Mouse (Mus musculus) intestine, embryonic 16.5 days (tissue): Measurements from ENCODE around the gene S100a5. TPM values are rescaled to one million over a fixed set of nuclear protein-coding genes. Genes with fewer than 3 reads are reported as not detected.

Experiments used
- ATAC-seq: fragments of 200-750 bp; cut with Nextera tagmentation; 2 replicates; pipeline ENCODE4 v1.8.0; 2017; ENCODE audit warnings: moderate TSS enrichment, moderate library complexity
- H3K27ac ChIP-seq: fragments of 300-500 bp; sonication (generic); 2 replicates; pipeline ENCODE4 v1.5.1; 2014; ENCODE audit warnings: mild to moderate bottlenecking, low read length
- H3K27me3 ChIP-seq: fragments of 300-500 bp; sonication (generic); replicated peaks from 2 replicates; pipeline ENCODE4 v1.6.1; 2014; ENCODE audit warnings: low read length, control low read depth, mixed read lengths; ENCODE audit not compliant: control insufficient read depth, insufficient read depth
- H3K36me3 ChIP-seq: fragments of 300-500 bp; sonication (generic); 2 replicates; pipeline ENCODE4 v1.6.1; 2014; ENCODE audit warnings: low read length, control low read depth; ENCODE audit not compliant: control insufficient read depth, insufficient read depth
- H3K4me1 ChIP-seq: fragments of 300-500 bp; sonication (generic); 2 replicates; pipeline ENCODE4 v1.6.1; 2014; ENCODE audit warnings: low read length, control low read depth, mixed read lengths; ENCODE audit not compliant: control insufficient read depth, insufficient read depth
- H3K4me2 ChIP-seq: fragments of 300-500 bp; sonication (generic); 2 replicates; pipeline ENCODE4 v1.6.1; 2014; ENCODE audit warnings: low read depth, low read length, control low read depth
- H3K4me3 ChIP-seq: fragments of 300-500 bp; sonication (generic); 2 replicates; pipeline ENCODE4 v1.5.1; 2014; ENCODE audit warnings: mild to moderate bottlenecking, low read length
- H3K9ac ChIP-seq: fragments of 300-500 bp; sonication (generic); 2 replicates; pipeline ENCODE4 v1.6.1; 2014; ENCODE audit warnings: low read depth, low read length
- H3K9me3 ChIP-seq: fragments of 300-500 bp; sonication (generic); 2 replicates; pipeline ENCODE4 v1.6.1; 2016; ENCODE audit warnings: low read length, control low read depth; ENCODE audit not compliant: control insufficient read depth
- WGBS: fragments of 180-500 bp; shearing (Covaris S2); extraction: QIAGEN DNeasy Blood & Tissue Kit; methylation state at CpG from one replicate; pipeline ENCODE4 v1.1.7; 2014; 5-methylcytosine and 5-hydroxymethylcytosine counted together
- polyA plus RNA-seq: library from polyadenylated mRNA; unstranded; fragments of >200 nt; fragmentation: Nextera tagmentation; extraction: Ambion mirVana; gene quantifications from 2 replicates; pipeline ENCODE4 v1.2.1, GENCODE M21; 2015

The S100a5 gene
- polyA plus RNA-seq, 1 experiment from 2014 or later = 16.0 TPM

DNA sequence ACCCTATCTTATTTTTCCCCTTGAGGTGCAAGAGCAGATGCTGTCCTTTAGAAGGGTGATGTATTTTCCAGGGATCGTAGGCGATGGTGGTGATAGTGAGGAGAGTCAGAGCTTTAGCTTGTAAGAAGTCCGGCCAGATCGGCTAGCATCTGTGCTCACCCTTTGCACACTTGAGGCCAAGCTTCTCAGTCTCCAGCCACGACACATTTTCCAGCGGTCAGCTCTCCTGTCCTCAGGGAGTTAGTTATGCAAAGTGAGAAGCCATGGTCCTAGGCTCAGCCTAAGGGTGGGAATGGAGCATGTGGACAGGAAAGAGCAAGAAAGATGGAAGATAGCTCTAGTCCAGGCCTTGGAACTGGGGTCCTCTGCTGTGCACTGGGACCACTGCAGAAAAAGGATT, 11.5 kb upstream of the S100a5 start:
- H3K9ac ChIP-seq = no peak overlapping the region
- no peaks in the 10 kb centered on the region for H3K27me3 ChIP-seq
- H3K27ac ChIP-seq = no peak overlapping the region
- no peaks in the 10 kb centered on the region for H3K36me3 ChIP-seq
- H3K4me2 ChIP-seq = no peak overlapping the region
- ATAC-seq = no peak
- H3K4me3 ChIP-seq = no peak overlapping the region
- H3K9me3 ChIP-seq = no peaks in the 10 kb centered on the region
- no peaks in the 10 kb centered on the region for H3K4me1 ChIP-seq
- 90% methylated on average over 6 of the region's 6 CpGs for WGBS

DNA sequence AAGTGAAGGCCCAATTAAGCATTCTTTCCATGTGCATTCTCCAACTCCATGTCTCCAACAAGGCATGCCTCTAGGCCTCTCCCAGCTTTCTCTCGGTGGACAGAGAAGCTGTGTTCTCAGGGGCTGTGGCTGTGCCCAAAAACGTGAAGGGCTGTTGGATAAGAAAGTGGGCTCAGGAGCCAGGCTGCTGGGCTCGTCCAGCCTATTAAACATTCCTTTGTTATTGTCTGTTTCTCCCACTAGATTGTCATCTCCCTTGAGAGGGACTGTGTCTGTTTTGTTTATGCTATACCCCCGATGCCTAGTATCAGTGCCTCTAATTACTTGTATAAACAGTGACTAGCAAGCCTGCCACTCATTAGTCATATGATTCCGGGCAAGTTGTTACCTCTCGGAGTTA, 10.6 kb upstream of the S100a5 start:
- Histone ChIP-seq H3K4me1 (no peaks in the 10 kb centered on the region), H3K27me3 (no peaks in the 10 kb centered on the region), H3K27ac (no peak overlapping the region), H3K9ac (no peak overlapping the region), H3K4me2 (no peak overlapping the region), H3K9me3 (no peaks in the 10 kb centered on the region), H3K4me3 (no peak overlapping the region), H3K36me3 (no peaks in the 10 kb centered on the region)
- WGBS = 35% methylated on average over 6 of the region's 6 CpGs
- no peak for ATAC-seq

DNA sequence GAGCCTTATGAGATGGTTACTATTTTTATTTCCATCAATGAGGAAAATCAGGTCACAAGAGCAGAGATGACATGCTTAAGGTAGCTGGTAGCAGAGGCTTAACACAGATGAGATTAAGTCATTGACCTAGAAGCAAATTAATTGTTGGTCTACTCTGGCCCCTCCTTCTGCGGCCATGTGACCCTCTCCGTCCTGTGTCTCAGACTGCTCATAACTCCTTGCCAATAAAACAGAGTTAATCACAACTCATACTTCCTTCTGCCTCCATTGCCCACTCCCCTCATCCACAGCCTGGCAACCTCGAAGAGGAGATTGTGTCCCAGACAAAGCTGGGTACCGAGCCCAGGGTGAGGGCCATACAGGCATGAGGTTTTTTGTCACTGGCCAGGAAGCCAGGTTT, 10.1 kb upstream of the S100a5 start:
- WGBS = 73% methylated on average over 4 of the region's 4 CpGs
- no peak for ATAC-seq
- Histone ChIP-seq H3K27me3 (no peaks in the 10 kb centered on the region), H3K4me1 (no peaks in the 10 kb centered on the region), H3K4me2 (no peak overlapping the region), H3K4me3 (no peak overlapping the region), H3K27ac (no peak overlapping the region), H3K36me3 (no peaks in the 10 kb centered on the region), H3K9me3 (no peaks in the 10 kb centered on the region), H3K9ac (no peak overlapping the region)

DNA sequence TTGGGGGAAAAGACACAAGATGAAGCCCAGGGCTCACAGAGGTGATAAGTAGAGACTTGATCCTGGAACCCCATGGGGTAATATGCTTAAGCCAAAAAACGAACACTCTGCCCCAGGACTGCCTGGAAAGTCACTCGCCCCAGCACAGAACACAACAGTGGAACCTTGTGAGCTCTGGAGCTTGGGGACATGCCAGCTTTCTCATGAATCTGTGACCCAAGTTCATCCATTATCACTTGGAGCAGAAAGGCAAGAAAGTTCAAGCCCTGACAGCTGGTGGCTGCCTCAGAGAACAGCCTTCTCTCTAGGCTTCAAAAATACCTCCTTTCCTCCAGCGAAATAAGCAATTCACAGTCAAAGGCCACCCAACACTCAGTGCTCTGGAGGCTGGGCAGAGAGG, 8.9 kb upstream of the S100a5 start:
- Histone ChIP-seq H3K9me3 (no peaks in the 10 kb centered on the region), H3K9ac (no peak overlapping the region), H3K4me3 (no peak overlapping the region), H3K27me3 (no peaks in the 10 kb centered on the region), H3K27ac (no peak overlapping the region), H3K36me3 (no peaks in the 10 kb centered on the region), H3K4me2 (no peak overlapping the region), H3K4me1 (peaks cover 5% of the 10 kb centered on the region)
- 71% methylated on average over 3 of the region's 3 CpGs for WGBS
- no peak for ATAC-seq

DNA sequence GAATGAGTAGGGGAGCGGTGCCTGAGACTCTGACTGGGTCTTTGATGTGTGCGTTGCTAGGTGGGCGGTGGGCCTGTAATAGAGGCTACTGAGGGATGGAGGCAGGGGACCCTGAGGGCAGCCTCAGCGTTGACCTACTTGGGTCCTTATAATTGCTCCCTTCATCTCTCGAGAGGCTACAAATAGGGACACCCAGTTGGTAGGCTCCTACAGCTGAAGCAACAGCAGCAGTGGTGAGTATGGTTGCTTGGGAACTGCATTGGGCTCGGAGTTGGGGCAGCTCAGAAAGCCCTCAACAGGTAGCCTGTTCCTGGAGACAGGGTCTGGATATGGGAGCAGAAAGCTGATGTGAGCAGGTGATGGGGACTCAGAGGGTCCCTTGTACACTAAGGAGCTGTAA, 8.3 kb upstream of the S100a5 start:
- peaks cover 12% of the 10 kb centered on the region for H3K4me1 ChIP-seq
- H3K9me3 ChIP-seq = no peaks in the 10 kb centered on the region
- H3K9ac ChIP-seq = no peak overlapping the region
- no peak for ATAC-seq
- no peaks in the 10 kb centered on the region for H3K36me3 ChIP-seq
- H3K4me2 ChIP-seq = no peak overlapping the region
- H3K4me3 ChIP-seq = no peak overlapping the region
- H3K27ac ChIP-seq = no peak overlapping the region
- 89% methylated on average over 6 of the region's 6 CpGs for WGBS
- no peaks in the 10 kb centered on the region for H3K27me3 ChIP-seq

DNA sequence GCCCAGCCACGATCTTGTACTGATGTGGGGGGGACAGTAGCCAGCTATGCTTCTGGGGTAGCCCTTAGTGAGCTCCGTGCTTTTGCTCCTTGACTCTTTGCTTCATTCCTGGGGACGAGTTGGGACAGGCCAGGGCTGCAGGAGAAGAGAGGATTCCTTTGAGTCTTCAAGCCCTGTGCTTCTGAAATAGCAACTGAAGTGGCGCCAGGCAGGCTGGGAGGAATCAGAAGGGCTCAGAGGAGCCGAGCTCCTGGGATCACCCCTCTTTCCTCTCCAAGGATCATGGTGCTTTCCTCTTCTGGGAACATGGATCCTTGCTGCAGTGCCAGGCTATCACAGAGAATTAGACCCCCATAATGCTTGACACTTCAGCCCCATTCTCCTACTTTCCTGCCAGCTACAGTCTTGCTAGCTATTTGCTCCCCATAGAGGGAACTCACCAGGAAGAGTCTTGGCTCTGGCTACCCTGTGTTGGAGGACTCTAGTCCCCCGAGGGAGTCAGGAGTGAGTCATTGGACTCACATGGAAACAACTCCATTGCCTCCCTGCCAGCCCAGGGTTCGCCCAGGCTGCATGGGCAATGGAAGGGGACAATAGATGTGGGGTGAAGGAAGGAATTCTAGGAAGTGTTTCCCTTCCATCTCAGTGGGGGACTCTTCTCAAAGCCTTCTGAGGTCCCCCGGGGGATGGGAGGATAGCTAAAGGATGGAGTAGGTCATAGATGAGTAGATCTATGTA, 7.7 kb upstream of the S100a5 start:
- Histone ChIP-seq H3K36me3 (no peaks in the 10 kb centered on the region), H3K27me3 (no peaks in the 10 kb centered on the region), H3K4me3 (no peak overlapping the region), H3K4me1 (peaks cover 16% of the 10 kb centered on the region), H3K4me2 (no peak overlapping the region), H3K9me3 (no peaks in the 10 kb centered on the region), H3K27ac (no peak overlapping the region), H3K9ac (no peak overlapping the region)
- ATAC-seq = no peak
- WGBS = 77% methylated on average over 8 of the region's 8 CpGs

DNA sequence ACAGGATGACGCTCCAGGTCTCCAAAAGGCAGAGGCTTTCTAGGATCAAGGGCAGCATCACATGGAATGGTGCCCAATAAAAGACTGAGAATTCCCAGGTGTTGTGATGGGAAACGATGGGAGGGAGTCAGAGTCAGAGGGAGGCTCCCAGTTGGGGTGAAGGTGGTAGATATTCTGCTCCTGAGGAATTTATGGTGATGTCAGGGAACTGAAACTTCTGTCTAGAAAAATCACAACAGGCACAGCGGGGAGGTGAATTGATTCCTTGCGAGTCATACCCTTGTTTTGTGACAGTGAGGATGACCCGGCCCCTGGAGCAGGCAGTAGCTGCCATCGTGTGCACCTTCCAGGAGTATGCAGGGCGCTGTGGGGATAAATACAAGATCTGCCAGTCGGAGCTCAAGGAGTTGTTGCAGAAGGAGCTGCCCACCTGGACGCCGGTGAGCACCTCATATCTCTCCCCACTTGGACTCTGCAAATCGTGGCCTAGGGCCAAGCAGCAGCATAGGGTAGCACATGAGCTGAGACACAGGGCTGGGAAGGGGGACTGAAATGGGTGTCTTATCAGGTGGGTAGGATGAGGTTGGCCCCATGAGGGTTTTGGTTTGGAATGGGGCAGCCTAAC, 6.7 kb upstream of the S100a5 start, which contains the start of gene Gm42674:
Gene Gm42674, plus strand, starts transcription at position 419 of the 625 bp plus-strand sequence.
- Histone ChIP-seq H3K9me3 (no peaks in the 10 kb centered on the region), H3K4me2 (no peak within 1 kb of the TSS), H3K4me1 (peaks cover 18% of the 10 kb centered on the region), H3K27me3 (no peaks in the 10 kb centered on the region), H3K9ac (no peak within 1 kb of the TSS), H3K36me3 (no peaks in the 10 kb centered on the region), H3K27ac (no peak within 1 kb of the TSS), H3K4me3 (no peak within 1 kb of the TSS)
- WGBS = 79% methylated on average over 11 of the region's 11 CpGs
- ATAC-seq = no peak

DNA sequence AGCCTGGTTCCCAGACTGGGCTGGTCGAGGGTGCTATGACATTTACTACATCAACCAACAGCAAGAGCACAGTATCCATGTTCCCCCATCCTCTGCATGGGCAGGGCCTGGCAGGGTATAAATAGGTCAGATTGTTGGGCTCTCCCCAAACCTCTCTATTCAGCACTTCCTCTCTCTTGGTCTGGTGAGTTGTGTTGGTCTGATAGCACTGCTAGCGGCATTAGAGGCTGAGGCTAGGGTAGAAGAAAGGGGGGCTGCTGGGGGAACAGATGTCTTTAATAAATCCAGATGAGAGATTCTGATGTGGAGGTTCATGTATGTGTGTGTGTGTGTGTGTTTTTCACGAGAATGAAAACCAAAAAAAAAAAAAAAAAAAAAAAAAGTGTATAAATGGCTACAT, 4.7 kb upstream of the S100a5 start, which contains the start of gene S100a4:
Gene S100a4, plus strand, starts transcription at position 149 of the 400 bp plus-strand sequence.
- Histone ChIP-seq H3K4me2 (no peak within 1 kb of the TSS), H3K27me3 (no peaks in the 10 kb centered on the region), H3K9ac (no peak within 1 kb of the TSS), H3K36me3 (no peaks in the 10 kb centered on the region), H3K27ac (peak within 1 kb of the TSS; percentile 61), H3K9me3 (no peaks in the 10 kb centered on the region), H3K4me1 (peaks cover 18% of the 10 kb centered on the region), H3K4me3 (no peak within 1 kb of the TSS)
- 43% methylated on average over 3 of the region's 3 CpGs for WGBS
- no peak for ATAC-seq

DNA sequence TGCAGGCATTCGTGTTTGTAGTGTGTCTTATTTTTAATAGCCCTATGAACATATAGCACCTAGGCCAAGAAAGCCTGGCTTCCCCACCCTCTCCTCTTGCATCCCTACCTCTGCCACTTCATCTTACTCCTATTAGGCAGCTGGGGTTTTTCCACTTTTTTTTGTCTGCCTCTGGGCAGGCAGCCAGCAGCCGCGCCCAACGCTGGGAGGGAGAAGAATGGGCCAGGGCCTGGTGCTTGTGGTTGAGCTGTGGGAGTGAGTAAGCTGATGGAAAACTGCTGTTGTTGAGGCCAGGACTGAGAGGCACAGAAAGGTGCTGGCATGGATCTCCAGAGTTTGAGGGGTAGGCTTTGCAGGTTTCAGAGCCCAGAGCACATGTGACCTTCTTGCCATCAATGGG, 3.9 kb upstream of the S100a5 start:
- Histone ChIP-seq H3K4me3 (no peak overlapping the region), H3K9me3 (no peaks in the 10 kb centered on the region), H3K36me3 (no peaks in the 10 kb centered on the region), H3K27ac (peak overlapping the region; percentile 61), H3K4me2 (no peak overlapping the region), H3K9ac (no peak overlapping the region), H3K4me1 (peaks cover 21% of the 10 kb centered on the region), H3K27me3 (no peaks in the 10 kb centered on the region)
- 31% methylated on average over 4 of the region's 4 CpGs for WGBS
- peak; percentile 61 for ATAC-seq
